7 mouse cellular contexts compared by ENCODE assay signal in the genomic region with DNA sequence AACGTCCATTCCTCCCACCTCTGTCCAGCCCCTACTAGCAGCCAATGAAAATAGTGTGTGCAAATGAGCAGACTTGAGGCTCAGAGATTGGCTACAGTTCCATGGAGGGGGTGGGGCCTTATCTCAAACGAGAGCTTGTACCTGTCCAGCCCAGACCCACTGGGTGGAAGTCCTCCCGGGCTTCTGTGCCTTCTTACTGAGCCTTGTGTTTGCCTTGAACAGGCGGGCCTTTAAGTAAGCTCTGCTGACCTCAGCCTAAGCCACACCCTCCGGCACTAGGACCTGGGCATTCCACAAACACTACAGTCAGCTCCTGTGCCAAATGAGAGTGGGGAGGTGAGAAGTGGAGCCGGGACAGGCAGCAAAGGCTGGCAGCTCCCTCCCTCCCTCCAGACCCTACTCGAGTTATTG. TPM values are rescaled to one million over a fixed set of nuclear protein-coding genes. Genes with fewer than 3 reads are reported as not detected.
DNase-seq lines count a peak whose midpoint lies in the region; ATAC-seq lines count a peak whose summit lies in the region.

No protein-coding gene starts in this region.

- H3K36me3 ChIP-seq in heart, embryonic 16.5 days (ENCODE audit: control insufficient read depth, insufficient read depth): no peaks in the 10 kb centered on the region

- ATAC-seq in common myeloid progenitor, adult 5-6 weeks (replicated peaks; ENCODE audit: low read depth, poor library complexity, severe bottlenecking): peak; percentile 48
- peak; percentile 56 for ATAC-seq in heart, embryonic 16.5 days (replicated peaks; ENCODE audit: extremely low read depth, insufficient read depth, low FRiP score)
- peak; percentile 80 for ATAC-seq in megakaryocyte, adult 5-6 weeks (ENCODE audit: poor library complexity, severe bottlenecking)

- no peaks in the 10 kb centered on the region for H3K9me3 ChIP-seq in heart, embryonic 16.5 days (replicated peaks; ENCODE audit: control insufficient read depth, low read length)

- 7% methylated on average over 7 of the region's 7 CpGs for WGBS in heart, embryonic 16.5 days

- H3K4me1 ChIP-seq in heart, embryonic 16.5 days (ENCODE audit: control insufficient read depth, insufficient read depth, low read length): peaks cover 88% of the 10 kb centered on the region

- peak overlapping the region; percentile 7; the same call in 1 of the 2 replicates for H3K4me3 ChIP-seq in heart, embryonic 16.5 days (ENCODE audit: low read length)

- peak overlapping the region; percentile 38; the same call in 1 of the 2 replicates for H3K9ac ChIP-seq in heart, embryonic 16.5 days (ENCODE audit: low read length)

- H3K4me2 ChIP-seq in heart, embryonic 16.5 days (ENCODE audit: low read depth, low read length): peak overlapping the region; percentile 24; the same call in 1 of the 2 replicates

- peak overlapping the region; percentile 85 for H3K27ac ChIP-seq in heart, embryonic 16.5 days (ENCODE audit: low read length)

- no peaks in the 10 kb centered on the region for H3K27me3 ChIP-seq in heart, embryonic 16.5 days (ENCODE audit: control insufficient read depth, insufficient read depth, low read length)

- DNase-seq in NIH3T3 (ENCODE audit: low read depth): peak; percentile 82
- peak; percentile 88 for DNase-seq in kidney, postnatal 14 days
- DNase-seq in urinary bladder, postnatal 36 days (ENCODE audit: low spot score in 2 of 2): peak; percentile 67 to 76
- no peak for DNase-seq in thymus, postnatal 14 days

RNA-seq across cellular contexts. Expression of gene Zfpm1, which starts 12.3 kb away (rescaled TPM):
- total RNA-seq in common myeloid progenitor, adult 5-6 weeks (2017): 53.0 and 72.2 TPM in 2 replicates
- 2.9 and 3.1 TPM in 2 replicates for polyA plus RNA-seq in heart, embryonic 16.5 days (2015; fragmentation: Nextera tagmentation; extraction: Ambion mirVana)
- 4.3 and 4.5 TPM in 2 replicates for total RNA-seq in megakaryocyte, adult 5-6 weeks (2015)
- total RNA-seq in megakaryocyte, adult 5-6 weeks (2017): 4.8 and 5.6 TPM in 2 replicates
